Mouse (Mus musculus): ENCODE data around the gene Pip4k2a.

Pip4k2a gene

GRCm38 (mm10) chr2:18872797-18873196 lies 125.1 kb downstream of the Pip4k2a start:
- no peak for TF ChIP-seq GATA4 (IDR thresholded peaks at IDR 0.05; ENCODE audit: insufficient replicate concordance, low read length)

GRCm38 (mm10) chr2:18871087-18871486 lies 126.8 kb downstream of the Pip4k2a start:
- no peak for TF ChIP-seq GATA4 (IDR thresholded peaks at IDR 0.05; ENCODE audit: insufficient replicate concordance, low read length)

- no peak for TF ChIP-seq GATA4 (IDR thresholded peaks at IDR 0.05; ENCODE audit: insufficient replicate concordance, low read length)
Measured at GRCm38 (mm10) chr2:18867069-18867468, 130.9 kb downstream of the Pip4k2a start.

- no peak for TF ChIP-seq GATA4 (IDR thresholded peaks at IDR 0.05; ENCODE audit: insufficient replicate concordance, low read length)
Measured at GRCm38 (mm10) chr2:18864719-18865118, 133.2 kb downstream of the Pip4k2a start.

GRCm38 (mm10) chr2:18861607-18862158 lies 136.2 kb downstream of the Pip4k2a start:
- no peak for TF ChIP-seq GATA4 (IDR thresholded peaks at IDR 0.05; ENCODE audit: insufficient replicate concordance, low read length)

GRCm38 (mm10) chr2:18860686-18861085 lies 137.2 kb downstream of the Pip4k2a start:
- TF ChIP-seq GATA4 (IDR thresholded peaks at IDR 0.05; ENCODE audit: insufficient replicate concordance, low read length), result no peak

- no peak for TF ChIP-seq GATA4 (IDR thresholded peaks at IDR 0.05; ENCODE audit: insufficient replicate concordance, low read length)
Measured at GRCm38 (mm10) chr2:18857952-18858351, 140.0 kb downstream of the Pip4k2a start.

- no peak for TF ChIP-seq GATA4 (IDR thresholded peaks at IDR 0.05; ENCODE audit: insufficient replicate concordance, low read length)
Measured at GRCm38 (mm10) chr2:18856461-18856860, 141.5 kb downstream of the Pip4k2a start.

GRCm38 (mm10) chr2:18855246-18855645 lies 142.7 kb downstream of the Pip4k2a start:
- TF ChIP-seq GATA4 (IDR thresholded peaks at IDR 0.05; ENCODE audit: insufficient replicate concordance, low read length), result no peak

GRCm38 (mm10) chr2:18853345-18853744 lies 144.6 kb downstream of the Pip4k2a start:
- TF ChIP-seq GATA4 (IDR thresholded peaks at IDR 0.05; ENCODE audit: insufficient replicate concordance, low read length), result no peak

GRCm38 (mm10) chr2:18850657-18851056 lies 147.3 kb downstream of the Pip4k2a start:
- no peak for TF ChIP-seq GATA4 (IDR thresholded peaks at IDR 0.05; ENCODE audit: insufficient replicate concordance, low read length)

GRCm38 (mm10) chr2:18848074-18848629 lies 149.8 kb downstream of the Pip4k2a start:
- TF ChIP-seq GATA4 (IDR thresholded peaks at IDR 0.05; ENCODE audit: insufficient replicate concordance, low read length), result no peak

- no peak for TF ChIP-seq GATA4 (IDR thresholded peaks at IDR 0.05; ENCODE audit: insufficient replicate concordance, low read length)
Measured at GRCm38 (mm10) chr2:18842527-18842926, 155.4 kb downstream of the Pip4k2a start.

GRCm38 (mm10) chr2:18841051-18841450 lies 156.9 kb downstream of the Pip4k2a start:
- TF ChIP-seq GATA4 (IDR thresholded peaks at IDR 0.05; ENCODE audit: insufficient replicate concordance, low read length), result no peak

- TF ChIP-seq GATA4 (IDR thresholded peaks at IDR 0.05; ENCODE audit: insufficient replicate concordance, low read length), result no peak
Measured at GRCm38 (mm10) chr2:18839532-18839931, 158.4 kb downstream of the Pip4k2a start.

GRCm38 (mm10) chr2:18835266-18835908 lies 162.5 kb downstream of the Pip4k2a start:
- TF ChIP-seq GATA4 (IDR thresholded peaks at IDR 0.05; ENCODE audit: insufficient replicate concordance, low read length), result no peak

All from liver, adult (tissue).